Mouse (Mus musculus): ENCODE measurements around the gene Zc3h6.

DNA sequence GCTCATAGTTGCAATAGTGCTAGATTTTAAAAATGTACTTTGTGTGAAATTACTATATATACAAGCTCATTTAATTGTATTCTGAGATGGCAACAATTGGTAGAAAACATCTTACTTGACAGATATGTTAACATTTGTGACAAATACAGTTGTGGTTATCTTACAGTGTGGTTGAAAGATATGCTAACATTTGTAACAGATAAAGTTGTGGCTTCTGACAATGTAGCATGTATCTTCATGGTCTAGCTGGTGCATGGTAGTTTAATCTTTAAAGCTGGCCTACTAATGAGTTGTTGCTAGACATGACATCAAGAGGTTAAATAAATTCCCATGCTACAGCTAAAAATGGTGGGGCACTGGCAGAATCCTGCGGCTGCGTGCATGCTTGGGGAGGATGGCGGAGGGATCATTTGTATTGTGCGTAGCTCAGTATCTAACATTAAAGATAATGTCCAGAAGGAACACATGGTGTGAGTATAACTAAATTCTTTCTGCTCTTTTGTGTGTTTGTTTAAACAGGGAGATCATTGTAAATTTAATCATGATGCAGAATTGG lies 39.1 kb downstream of the Zc3h6 start:
- TF ChIP-seq CTCF (IDR thresholded peaks at IDR 0.05; ENCODE audit: extremely low read depth, insufficient read depth, insufficient read length, insufficient replicate concordance) (no peak), POLR2A (IDR thresholded peaks at IDR 0.05; ENCODE audit: low read depth, low read length) (no peak)
